Mouse (Mus musculus) limb, embryonic 12.5 days (tissue): ENCODE results near the gene Tmem220. TPM values are rescaled to one million over a fixed set of nuclear protein-coding genes. Genes with fewer than 3 reads are reported as not detected.

ENCODE experiments used
- ATAC-seq: fragments of 200-750 bp; cut with Nextera tagmentation; 2 replicates; pipeline ENCODE4 v1.8.0; 2017; ENCODE audit warnings: low read depth, moderate TSS enrichment; ENCODE audit not compliant: insufficient number of reproducible peaks, insufficient read depth, low FRiP score, low TSS enrichment
- H3K27ac ChIP-seq: fragments of 300-500 bp; sonication (generic); 2 replicates; pipeline ENCODE4 v1.5.1; 2016; ENCODE audit warnings: mild to moderate bottlenecking, moderate library complexity
- H3K27me3 ChIP-seq: fragments of 300-500 bp; sonication (generic); 2 replicates; pipeline ENCODE4 v1.6.1; 2016; ENCODE audit warnings: mild to moderate bottlenecking, moderate library complexity
- H3K36me3 ChIP-seq: fragments of 300-500 bp; sonication (generic); 2 replicates; pipeline ENCODE4 v1.6.1; 2016; ENCODE audit warnings: mild to moderate bottlenecking, moderate library complexity
- H3K4me1 ChIP-seq: fragments of 300-500 bp; sonication (generic); replicated peaks from 2 replicates; pipeline ENCODE4 v1.6.1; 2016
- H3K4me2 ChIP-seq: fragments of 300-500 bp; sonication (generic); 2 replicates; pipeline ENCODE4 v1.6.1; 2016; ENCODE audit warnings: mild to moderate bottlenecking, moderate library complexity
- H3K4me3 ChIP-seq: fragments of 300-500 bp; sonication (generic); replicated peaks from 2 replicates; pipeline ENCODE4 v1.5.1; 2016; ENCODE audit warnings: mild to moderate bottlenecking
- H3K9ac ChIP-seq: fragments of 300-500 bp; sonication (generic); replicated peaks from 2 replicates; pipeline ENCODE4 v1.6.1; 2016; ENCODE audit warnings: mild to moderate bottlenecking, moderate library complexity
- H3K9me3 ChIP-seq: fragments of 300-500 bp; sonication (generic); 2 replicates; pipeline ENCODE4 v1.6.1; 2016; ENCODE audit warnings: mild to moderate bottlenecking, moderate library complexity
- WGBS: fragments of 180-500 bp; shearing (Covaris S2); methylation state at CpG from one replicate; pipeline ENCODE4 v1.1.7; 2016; 5-methylcytosine and 5-hydroxymethylcytosine counted together
- polyA plus RNA-seq: library from polyadenylated mRNA; unstranded; fragments of >200 nt; fragmentation: Nextera tagmentation; extraction: Ambion mirVana; gene quantifications from 2 replicates; pipeline ENCODE4 v1.2.1, GENCODE M21; 2016

The Tmem220 gene
- polyA plus RNA-seq, 1 experiment from 2014 or later = 1.1 TPM

DNA sequence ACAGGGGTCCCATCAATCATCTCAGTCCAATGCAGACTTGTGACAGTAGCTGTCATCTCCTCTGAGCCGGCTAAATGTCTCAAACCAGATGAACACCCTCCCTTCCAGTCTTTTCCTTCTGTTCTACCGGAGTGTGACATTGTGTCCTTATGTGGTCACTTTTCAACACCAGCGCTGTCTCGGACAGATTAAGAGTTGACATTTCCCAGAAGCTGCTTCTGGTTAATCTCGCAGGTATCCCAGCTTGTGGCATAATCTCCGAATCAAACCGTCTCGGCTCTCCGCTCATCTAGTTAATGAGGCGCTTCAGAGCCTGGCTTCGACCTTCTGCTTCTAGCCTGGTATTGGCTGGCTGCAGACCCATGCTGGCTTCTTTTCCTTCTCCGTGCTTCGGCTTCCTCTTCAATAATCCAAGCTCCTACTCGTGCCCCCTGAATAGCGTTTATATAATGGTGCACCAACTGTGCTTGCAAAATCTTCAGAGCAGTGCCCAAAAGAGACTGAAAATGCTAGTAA is 47.7 kb downstream of the Tmem220 start:
- 77% methylated on average over 15 of the region's 15 CpGs for WGBS
- Histone ChIP-seq H3K4me1 (no peaks in the 10 kb centered on the region), H3K4me3 (no peak overlapping the region), H3K9ac (no peak overlapping the region), H3K36me3 (0 out of 2 replicates have a peak, but pooled peaks cover 2% of the 10 kb centered on the region), H3K27ac (no peak overlapping the region), H3K9me3 (no peaks in the 10 kb centered on the region), H3K4me2 (no peak overlapping the region), H3K27me3 (no peaks in the 10 kb centered on the region; the same call in 1 of the 2 replicates)
- no peak for ATAC-seq

DNA sequence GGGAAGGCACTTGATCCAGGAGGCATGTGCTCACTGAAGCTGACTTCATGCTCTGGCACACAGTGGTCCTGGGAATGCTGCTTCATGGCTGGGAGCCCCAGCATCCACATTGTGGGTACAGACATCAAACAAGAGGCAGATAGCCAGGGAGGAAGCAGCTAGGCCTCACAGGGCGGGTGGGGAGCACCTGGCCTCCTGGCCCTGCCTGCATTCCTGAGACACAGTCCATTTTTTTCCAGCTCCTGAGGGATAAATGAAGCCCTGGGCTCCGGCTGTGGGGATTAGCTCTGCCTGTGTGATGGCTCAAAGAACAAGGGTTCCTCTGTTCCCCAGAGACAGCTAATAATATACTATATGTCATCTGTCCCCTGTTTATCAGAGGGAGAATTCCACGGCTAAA is 50.1 kb downstream of the Tmem220 start:
- Histone ChIP-seq H3K4me3 (no peak overlapping the region), H3K9ac (no peak overlapping the region), H3K4me2 (no peak overlapping the region), H3K4me1 (no peaks in the 10 kb centered on the region), H3K27me3 (no peaks in the 10 kb centered on the region; the same call in 1 of the 2 replicates), H3K27ac (no peak overlapping the region), H3K9me3 (no peaks in the 10 kb centered on the region), H3K36me3 (no peaks in the 10 kb centered on the region)
- ATAC-seq = no peak
- 53% methylated on average over 3 of the region's 3 CpGs for WGBS

DNA sequence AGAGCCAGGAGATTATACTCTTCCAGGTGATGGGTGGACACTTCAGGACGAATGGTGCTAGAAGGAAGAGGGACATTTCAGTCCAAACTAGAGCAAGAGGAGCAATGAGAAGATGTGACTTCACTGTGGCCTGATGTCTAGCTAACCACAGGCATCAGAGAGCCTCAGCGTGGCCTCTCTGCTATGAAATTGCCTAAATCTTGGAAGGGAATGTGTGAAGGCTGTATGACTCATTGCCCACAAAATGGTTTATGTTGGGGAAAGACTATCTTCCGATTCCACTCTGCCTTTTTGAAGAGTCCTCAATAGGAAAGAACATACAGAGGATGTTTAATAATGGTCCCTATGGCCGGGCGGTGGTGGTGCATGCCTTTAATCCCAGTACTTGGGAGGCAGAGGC is 51.8 kb downstream of the Tmem220 start:
- no peaks in the 10 kb centered on the region for H3K4me1 ChIP-seq
- H3K9ac ChIP-seq = no peak overlapping the region
- H3K9me3 ChIP-seq = no peaks in the 10 kb centered on the region
- no peak overlapping the region for H3K27ac ChIP-seq
- H3K27me3 ChIP-seq = no peaks in the 10 kb centered on the region; the same call in 1 of the 2 replicates
- H3K36me3 ChIP-seq = no peaks in the 10 kb centered on the region
- ATAC-seq = no peak
- no peak overlapping the region for H3K4me3 ChIP-seq
- WGBS = 90% methylated on average over 5 of the region's 5 CpGs
- no peak overlapping the region for H3K4me2 ChIP-seq

DNA sequence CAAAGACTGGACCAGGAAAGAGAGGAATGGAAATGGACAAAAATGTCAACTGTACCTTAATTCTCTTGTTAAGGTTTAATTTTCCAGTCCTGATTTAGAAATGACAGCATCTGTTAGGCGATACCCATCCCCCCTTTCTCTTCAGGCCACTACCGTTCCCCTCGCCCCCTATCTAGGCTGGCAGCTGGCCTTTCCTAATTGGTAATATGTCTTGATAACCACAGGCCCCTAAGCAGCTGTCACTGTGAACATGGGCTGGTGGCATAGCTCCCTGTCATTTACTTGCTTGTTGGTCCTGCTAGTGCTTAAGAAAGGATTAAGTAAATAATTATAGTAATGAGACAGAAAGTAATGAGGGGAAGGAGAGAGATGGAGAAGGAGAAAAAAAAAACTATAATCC is 52.5 kb downstream of the Tmem220 start:
- no peak overlapping the region for H3K4me3 ChIP-seq
- no peak overlapping the region for H3K4me2 ChIP-seq
- no peaks in the 10 kb centered on the region for H3K9me3 ChIP-seq
- no peak overlapping the region for H3K9ac ChIP-seq
- no peaks in the 10 kb centered on the region for H3K36me3 ChIP-seq
- H3K4me1 ChIP-seq = no peaks in the 10 kb centered on the region
- no peak for ATAC-seq
- WGBS = 34% methylated on average over 3 of the region's 3 CpGs
- H3K27me3 ChIP-seq = peaks cover 5% of the 10 kb centered on the region; the same call in 1 of the 2 replicates
- no peak overlapping the region for H3K27ac ChIP-seq

DNA sequence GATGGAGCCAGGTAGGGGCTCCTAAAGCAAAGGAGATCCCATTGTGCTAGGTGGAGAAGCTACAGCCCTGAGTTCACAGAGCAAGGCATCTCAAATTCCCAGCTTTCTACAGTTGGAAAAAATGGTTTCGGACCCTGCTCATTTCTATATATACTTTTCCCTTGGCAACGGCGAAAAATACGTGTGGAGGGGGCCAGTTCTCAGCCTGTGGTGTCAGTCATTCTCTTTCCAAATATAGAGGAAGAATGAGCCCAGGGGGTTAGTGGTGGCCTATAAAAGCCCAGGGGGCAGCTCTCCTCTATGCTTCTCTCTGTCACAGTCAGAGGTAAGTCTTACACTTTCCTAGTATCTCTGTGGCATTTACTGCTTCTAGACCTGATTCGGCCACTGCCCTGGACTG is 53.0 kb downstream of the Tmem220 start, which contains the start of gene Myh3:
Gene Myh3 (plus strand): TSS at position 301 of the 400 bp plus-strand sequence.
- H3K4me1 ChIP-seq = no peaks in the 10 kb centered on the region
- no peak for ATAC-seq
- no peak within 1 kb of the TSS for H3K27ac ChIP-seq
- no peak within 1 kb of the TSS for H3K9ac ChIP-seq
- H3K4me2 ChIP-seq = no peak within 1 kb of the TSS
- peaks cover 8% of the 10 kb centered on the region for H3K27me3 ChIP-seq
- H3K36me3 ChIP-seq = no peaks in the 10 kb centered on the region
- H3K4me3 ChIP-seq = no peak within 1 kb of the TSS
- 86% methylated on average over 5 of the region's 5 CpGs for WGBS
- H3K9me3 ChIP-seq = no peaks in the 10 kb centered on the region

DNA sequence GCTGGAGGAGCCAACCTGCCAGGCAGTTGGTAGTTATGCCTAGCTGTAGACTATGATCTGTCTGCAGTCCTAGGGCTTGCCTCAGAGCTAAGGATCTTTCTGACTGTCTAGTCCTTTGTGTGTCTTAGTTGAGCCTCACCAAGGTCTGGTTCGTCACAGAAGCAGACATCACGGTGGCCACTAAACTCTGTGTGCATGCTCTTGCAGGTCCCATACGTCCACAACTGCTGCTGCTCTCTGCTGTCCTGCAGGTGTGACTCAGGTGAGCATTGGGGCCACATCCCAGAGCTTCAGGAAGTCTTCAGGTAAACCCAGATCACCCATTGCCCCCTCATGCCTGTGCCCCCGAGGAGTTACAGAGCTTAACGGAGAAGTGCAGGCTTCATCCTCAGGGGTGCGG is 53.9 kb downstream of the Tmem220 start:
- Histone ChIP-seq H3K36me3 (no peaks in the 10 kb centered on the region), H3K4me1 (no peaks in the 10 kb centered on the region), H3K9ac (no peak overlapping the region), H3K27ac (no peak overlapping the region), H3K27me3 (peaks cover 17% of the 10 kb centered on the region), H3K4me3 (no peak overlapping the region), H3K9me3 (no peaks in the 10 kb centered on the region), H3K4me2 (no peak overlapping the region)
- WGBS = 91% methylated on average over 6 of the region's 6 CpGs
- no peak for ATAC-seq

DNA sequence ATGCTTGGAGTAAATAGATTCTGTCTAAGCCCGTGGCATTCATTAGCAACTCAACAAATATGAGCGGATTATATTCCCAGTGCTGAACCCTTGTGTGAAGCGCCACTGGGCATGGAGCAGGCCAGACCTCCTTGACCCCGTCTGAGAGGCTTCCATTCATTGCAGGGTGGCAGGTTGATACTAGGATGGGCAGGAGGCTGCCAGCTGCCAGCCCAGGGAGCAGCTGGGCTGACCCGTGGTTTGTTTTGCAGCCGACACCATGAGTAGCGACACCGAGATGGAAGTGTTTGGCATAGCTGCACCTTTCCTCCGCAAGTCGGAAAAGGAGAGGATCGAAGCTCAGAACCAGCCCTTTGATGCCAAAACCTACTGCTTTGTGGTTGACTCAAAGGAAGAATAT is 54.8 kb downstream of the Tmem220 start:
- Histone ChIP-seq H3K9me3 (no peaks in the 10 kb centered on the region), H3K36me3 (no peaks in the 10 kb centered on the region), H3K9ac (no peak overlapping the region), H3K27ac (no peak overlapping the region), H3K4me3 (no peak overlapping the region), H3K4me2 (no peak overlapping the region), H3K27me3 (peaks cover 26% of the 10 kb centered on the region), H3K4me1 (no peaks in the 10 kb centered on the region)
- 75% methylated on average over 11 of the region's 11 CpGs for WGBS
- no peak for ATAC-seq

DNA sequence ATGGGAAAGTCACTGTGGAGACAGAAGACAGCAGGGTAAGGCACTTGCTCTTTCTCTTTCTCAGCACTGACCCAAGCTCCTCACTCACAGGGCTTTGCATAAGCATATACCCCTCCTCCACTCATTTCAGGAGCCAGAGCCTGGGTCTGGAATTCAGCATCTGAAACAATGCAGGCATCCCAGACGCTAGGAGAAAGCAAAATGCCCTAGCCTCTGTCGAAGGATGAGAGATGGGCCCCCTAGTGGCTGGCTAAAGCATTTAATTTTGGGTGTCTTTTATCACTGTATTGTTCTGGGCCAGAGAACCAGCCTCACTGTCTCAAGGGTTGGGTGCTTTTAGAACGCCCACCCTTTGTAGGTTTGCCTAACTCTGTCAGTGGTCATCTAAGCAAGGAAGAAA is 55.2 kb downstream of the Tmem220 start:
- Histone ChIP-seq H3K4me1 (no peaks in the 10 kb centered on the region), H3K4me2 (no peak overlapping the region), H3K27ac (no peak overlapping the region), H3K27me3 (peaks cover 30% of the 10 kb centered on the region), H3K9ac (no peak overlapping the region), H3K9me3 (no peaks in the 10 kb centered on the region), H3K4me3 (no peak overlapping the region), H3K36me3 (no peaks in the 10 kb centered on the region)
- WGBS = 6% methylated on average over 3 of the region's 3 CpGs
- no peak for ATAC-seq

DNA sequence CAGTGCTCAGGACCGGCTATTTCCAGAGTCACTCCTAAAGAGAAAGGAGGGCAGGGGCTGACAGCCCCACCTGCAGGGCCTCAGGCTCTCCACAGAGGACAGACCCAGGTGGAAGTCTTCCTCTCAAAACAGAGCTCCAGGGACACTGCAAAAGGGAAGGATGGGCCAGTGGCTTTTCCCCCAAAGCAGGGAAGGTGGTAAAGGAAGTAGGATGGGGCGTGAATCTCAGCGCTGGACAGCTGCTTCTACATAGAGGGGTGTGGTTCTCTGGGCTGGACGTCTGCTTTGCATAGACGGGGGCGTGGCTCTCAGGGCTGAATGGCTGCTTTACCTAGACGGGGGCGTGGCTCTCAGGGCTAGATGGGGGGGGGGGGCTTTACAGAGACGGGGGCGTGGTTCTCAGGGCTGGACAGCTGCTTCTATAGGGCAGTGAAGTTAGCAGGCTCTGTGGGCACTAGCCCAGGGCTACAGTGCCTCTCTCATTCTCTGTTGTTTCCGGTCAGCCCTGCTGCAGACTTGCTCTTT is 56.2 kb downstream of the Tmem220 start:
- 4% methylated on average over 11 of the region's 11 CpGs for WGBS
- H3K4me1 ChIP-seq = no peaks in the 10 kb centered on the region
- H3K4me3 ChIP-seq = 0 out of 2 replicates have a peak overlapping the region, but pooled peaks have one; percentile 4
- H3K27ac ChIP-seq = no peak overlapping the region
- no peaks in the 10 kb centered on the region for H3K36me3 ChIP-seq
- peak; percentile 48; the same call in 1 of the 2 replicates for ATAC-seq
- H3K9me3 ChIP-seq = no peaks in the 10 kb centered on the region
- peaks cover 33% of the 10 kb centered on the region for H3K27me3 ChIP-seq
- H3K9ac ChIP-seq = no peak overlapping the region
- H3K4me2 ChIP-seq = peak overlapping the region; percentile 34

DNA sequence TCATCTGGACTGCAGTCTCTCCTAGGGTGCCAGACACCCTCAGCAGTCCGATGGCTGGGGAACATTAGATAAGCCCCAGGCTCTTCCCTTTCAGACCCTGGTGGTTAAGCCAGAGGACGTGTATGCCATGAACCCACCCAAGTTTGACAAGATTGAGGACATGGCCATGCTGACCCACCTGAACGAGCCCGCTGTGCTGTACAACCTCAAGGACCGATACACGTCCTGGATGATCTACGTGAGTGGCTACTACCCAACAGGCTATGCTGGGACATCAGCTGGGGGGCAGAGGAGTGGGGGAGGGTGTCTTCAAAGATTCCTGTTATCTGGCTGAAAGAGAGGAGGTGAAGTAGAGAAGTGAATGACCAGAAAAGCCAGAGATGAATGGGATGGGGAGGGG is 57.2 kb downstream of the Tmem220 start:
- Histone ChIP-seq H3K36me3 (no peaks in the 10 kb centered on the region), H3K4me1 (no peaks in the 10 kb centered on the region), H3K4me3 (no peak overlapping the region), H3K27me3 (peaks cover 36% of the 10 kb centered on the region), H3K27ac (no peak overlapping the region), H3K4me2 (no peak overlapping the region), H3K9me3 (no peaks in the 10 kb centered on the region), H3K9ac (no peak overlapping the region)
- WGBS = 87% methylated on average over 7 of the region's 7 CpGs
- ATAC-seq = no peak

DNA sequence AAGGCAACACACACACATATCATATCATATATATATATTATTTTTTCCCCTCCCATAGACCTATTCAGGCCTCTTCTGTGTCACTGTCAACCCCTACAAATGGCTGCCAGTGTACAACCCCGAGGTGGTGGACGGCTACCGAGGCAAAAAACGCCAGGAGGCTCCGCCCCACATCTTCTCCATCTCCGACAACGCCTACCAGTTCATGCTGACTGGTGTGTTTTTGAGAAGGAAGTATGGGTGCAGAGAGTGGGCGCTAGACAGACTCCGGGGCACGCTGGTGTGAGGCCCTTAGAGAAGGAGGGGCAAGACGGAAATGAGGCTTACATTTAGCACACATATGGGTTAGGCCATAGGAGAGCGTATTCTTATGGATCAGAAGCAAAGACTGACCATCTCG is 57.8 kb downstream of the Tmem220 start:
- no peak for ATAC-seq
- H3K4me2 ChIP-seq = no peak overlapping the region
- H3K9me3 ChIP-seq = no peaks in the 10 kb centered on the region
- no peak overlapping the region for H3K4me3 ChIP-seq
- no peak overlapping the region for H3K9ac ChIP-seq
- H3K27me3 ChIP-seq = peaks cover 36% of the 10 kb centered on the region
- 79% methylated on average over 13 of the region's 13 CpGs for WGBS
- H3K36me3 ChIP-seq = no peaks in the 10 kb centered on the region
- no peaks in the 10 kb centered on the region for H3K4me1 ChIP-seq
- H3K27ac ChIP-seq = no peak overlapping the region

DNA sequence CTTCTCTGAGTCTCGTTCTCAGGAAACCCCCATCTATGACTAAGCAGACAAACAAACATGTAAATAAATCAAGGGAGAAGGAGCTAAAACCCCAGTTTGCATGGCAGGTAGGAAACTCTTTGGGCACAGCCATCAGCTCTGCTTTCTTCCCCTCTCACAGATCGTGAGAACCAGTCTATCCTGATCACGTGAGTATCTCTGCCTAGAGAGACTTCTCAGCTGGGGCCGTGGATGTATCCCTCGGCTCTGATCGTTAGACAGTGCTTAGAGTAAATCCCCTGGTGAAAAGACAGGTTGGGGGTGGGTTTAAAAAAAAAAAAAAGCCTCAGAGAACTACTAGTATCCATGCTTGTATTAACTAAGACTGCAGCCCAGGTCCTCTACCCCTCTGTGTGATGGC is 58.3 kb downstream of the Tmem220 start:
- WGBS = 65% methylated on average over 6 of the region's 6 CpGs
- Histone ChIP-seq H3K4me3 (no peak overlapping the region), H3K27me3 (peaks cover 36% of the 10 kb centered on the region), H3K27ac (no peak overlapping the region), H3K4me2 (no peak overlapping the region), H3K9ac (no peak overlapping the region), H3K36me3 (no peaks in the 10 kb centered on the region), H3K9me3 (no peaks in the 10 kb centered on the region), H3K4me1 (no peaks in the 10 kb centered on the region)
- ATAC-seq = no peak
